Mouse (Mus musculus) lung, embryonic 14.5 days (tissue): ENCODE measurements around the gene Fam222a. TPM values are rescaled to one million over a fixed set of nuclear protein-coding genes. Genes with fewer than 3 reads are reported as not detected.

Experiments used
- ATAC-seq: fragments of 200-750 bp; cut with Nextera tagmentation; 2 replicates; pipeline ENCODE4 v1.8.0; 2017; ENCODE audit warnings: mild to moderate bottlenecking, moderate TSS enrichment, moderate library complexity; ENCODE audit not compliant: insufficient read depth
- DNase-seq: peaks from one replicate; pipeline ENCODE4 v3.0.0-alpha.2; 2015
- H3K27ac ChIP-seq: fragments of 300-500 bp; sonication (generic); 2 replicates; pipeline ENCODE4 v1.5.1; 2014; ENCODE audit warnings: low read depth, mild to moderate bottlenecking, moderate library complexity
- H3K27me3 ChIP-seq: fragments of 300-500 bp; sonication (generic); 2 replicates; pipeline ENCODE4 v1.6.1; 2014; ENCODE audit warnings: low read length, control low read depth; ENCODE audit not compliant: insufficient read depth
- H3K36me3 ChIP-seq: fragments of 300-500 bp; sonication (generic); 2 replicates; pipeline ENCODE4 v1.6.1; 2014; ENCODE audit warnings: control low read depth; ENCODE audit not compliant: insufficient read depth
- H3K4me1 ChIP-seq: fragments of 300-500 bp; sonication (generic); 2 replicates; pipeline ENCODE4 v1.6.1; 2014; ENCODE audit warnings: antibody characterized with exemption, control low read depth; ENCODE audit not compliant: insufficient read depth
- H3K4me2 ChIP-seq: fragments of 300-500 bp; sonication (generic); 2 replicates; pipeline ENCODE4 v1.6.1; 2014; ENCODE audit warnings: mild to moderate bottlenecking
- H3K4me3 ChIP-seq: fragments of 300-500 bp; sonication (generic); 2 replicates; pipeline ENCODE4 v1.5.1; 2014; ENCODE audit warnings: low read depth, low read length
- H3K9ac ChIP-seq: fragments of 300-500 bp; sonication (generic); 2 replicates; pipeline ENCODE4 v1.6.1; 2014
- H3K9me3 ChIP-seq: fragments of 300-500 bp; sonication (generic); 2 replicates; pipeline ENCODE4 v1.6.1; 2016; ENCODE audit warnings: low read depth, low read length, control low read depth
- CTCF ChIP-seq: IDR thresholded peaks from 2 replicates; pipeline ENCODE4 v1.5.1; 2016; ENCODE audit warnings: antibody characterized with exemption, low read depth
- WGBS: fragments of 180-500 bp; shearing (Covaris S2); extraction: QIAGEN DNeasy Blood & Tissue Kit; methylation state at CpG from one replicate; pipeline ENCODE4 v1.1.7; 2014; 5-methylcytosine and 5-hydroxymethylcytosine counted together
- polyA plus RNA-seq: library from polyadenylated mRNA; unstranded; fragments of >200 nt; fragmentation: Nextera tagmentation; extraction: Ambion mirVana; gene quantifications from 2 replicates; pipeline ENCODE4 v1.2.1, GENCODE M21; 2014

Gene Fam222a
- polyA plus RNA-seq, 1 experiment from 2014 or later: 2.3 TPM

- no peak overlapping the region for H3K27ac ChIP-seq
- TF ChIP-seq CTCF: no peak
- no peak overlapping the region for H3K4me3 ChIP-seq
- no peak for DNase-seq
- no peaks in the 10 kb centered on the region for H3K36me3 ChIP-seq
- 41% methylated on average over 2 of the region's 2 CpGs for WGBS
- no peak overlapping the region for H3K4me2 ChIP-seq
- no peaks in the 10 kb centered on the region for H3K27me3 ChIP-seq
- no peak for ATAC-seq
- H3K9ac ChIP-seq: no peak overlapping the region
- H3K4me1 ChIP-seq: peaks cover 65% of the 10 kb centered on the region
- H3K9me3 ChIP-seq: no peaks in the 10 kb centered on the region
These were observed 21.6 kb downstream of the Fam222a start for GRCm38 (mm10) chr5:114589454-114589853.

GRCm38 (mm10) chr5:114590043-114590913 lies 22.5 kb downstream of the Fam222a start:
- Histone ChIP-seq H3K4me3 (no peak overlapping the region), H3K27ac (no peak overlapping the region), H3K36me3 (no peaks in the 10 kb centered on the region), H3K4me1 (peaks cover 62% of the 10 kb centered on the region), H3K9ac (no peak overlapping the region), H3K4me2 (no peak overlapping the region), H3K27me3 (no peaks in the 10 kb centered on the region), H3K9me3 (no peaks in the 10 kb centered on the region)
- ATAC-seq (no peak), DNase-seq (no peak)
- WGBS: 70% methylated on average over 17 of the region's 17 CpGs
- no peak for TF ChIP-seq CTCF

- no peak for TF ChIP-seq CTCF
- Histone ChIP-seq H3K4me2 (peak overlapping the region; percentile 36), H3K9ac (no peak overlapping the region), H3K4me1 (peaks cover 54% of the 10 kb centered on the region), H3K4me3 (0 out of 2 replicates have a peak overlapping the region, but pooled peaks have one; percentile 3), H3K27me3 (no peaks in the 10 kb centered on the region), H3K27ac (no peak overlapping the region), H3K36me3 (no peaks in the 10 kb centered on the region), H3K9me3 (no peaks in the 10 kb centered on the region)
- no peak for ATAC-seq
- WGBS: 9% methylated on average over 15 of the region's 15 CpGs
- peak; percentile 61 for DNase-seq
These were observed 23.3 kb downstream of the Fam222a start for GRCm38 (mm10) chr5:114591151-114591561.

DNA sequence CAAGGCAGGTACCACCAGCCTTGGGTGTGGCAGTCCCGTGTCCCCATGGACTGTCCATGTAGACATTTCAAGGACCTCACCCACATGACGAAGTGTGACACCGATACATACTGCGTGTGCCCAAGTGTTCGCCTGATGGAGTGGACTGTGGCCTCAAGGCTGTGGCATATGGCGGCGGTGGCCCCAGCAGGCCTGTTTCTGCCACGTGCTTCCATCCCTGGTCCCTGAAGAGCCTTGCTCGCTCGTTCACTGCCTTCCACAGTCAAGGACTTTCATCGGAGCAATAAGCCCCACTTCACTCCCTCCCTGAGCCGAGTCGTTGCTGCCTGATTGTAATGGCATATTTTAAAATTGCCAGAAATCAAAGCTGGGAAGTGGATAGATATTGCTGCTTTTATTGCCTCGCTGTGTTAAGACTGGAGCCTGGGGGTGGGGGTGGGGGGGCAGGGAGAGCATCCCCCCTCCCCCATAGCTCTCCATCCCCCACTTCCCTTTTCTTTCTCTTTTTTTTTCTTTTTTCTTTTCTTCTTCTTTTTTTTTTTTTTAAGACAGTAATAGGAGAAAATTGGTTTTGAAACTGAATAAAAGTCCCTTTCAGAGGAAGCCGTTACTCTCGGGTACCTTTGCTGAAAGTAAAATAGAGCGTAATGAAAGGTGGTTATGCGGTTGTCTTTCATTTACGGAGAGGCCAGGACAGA lies 24.8 kb downstream of the Fam222a start:
- Histone ChIP-seq H3K4me3 (no peak overlapping the region), H3K27ac (no peak overlapping the region), H3K27me3 (no peaks in the 10 kb centered on the region), H3K4me1 (peaks cover 64% of the 10 kb centered on the region), H3K4me2 (no peak overlapping the region), H3K9ac (no peak overlapping the region), H3K9me3 (no peaks in the 10 kb centered on the region), H3K36me3 (no peaks in the 10 kb centered on the region)
- no peak for ATAC-seq
- 65% methylated on average over 19 of the region's 19 CpGs for WGBS
- no peak for TF ChIP-seq CTCF
- no peak for DNase-seq

- WGBS: 66% methylated on average over 12 of the region's 12 CpGs
- Histone ChIP-seq H3K27me3 (no peaks in the 10 kb centered on the region), H3K4me2 (no peak overlapping the region), H3K9me3 (no peaks in the 10 kb centered on the region), H3K4me1 (peaks cover 66% of the 10 kb centered on the region), H3K27ac (no peak overlapping the region), H3K4me3 (no peak overlapping the region), H3K9ac (no peak overlapping the region), H3K36me3 (no peaks in the 10 kb centered on the region)
- no peak for TF ChIP-seq CTCF
- ATAC-seq (no peak), DNase-seq (no peak)
These were observed 25.5 kb downstream of the Fam222a start for GRCm38 (mm10) chr5:114593161-114593821.

DNA sequence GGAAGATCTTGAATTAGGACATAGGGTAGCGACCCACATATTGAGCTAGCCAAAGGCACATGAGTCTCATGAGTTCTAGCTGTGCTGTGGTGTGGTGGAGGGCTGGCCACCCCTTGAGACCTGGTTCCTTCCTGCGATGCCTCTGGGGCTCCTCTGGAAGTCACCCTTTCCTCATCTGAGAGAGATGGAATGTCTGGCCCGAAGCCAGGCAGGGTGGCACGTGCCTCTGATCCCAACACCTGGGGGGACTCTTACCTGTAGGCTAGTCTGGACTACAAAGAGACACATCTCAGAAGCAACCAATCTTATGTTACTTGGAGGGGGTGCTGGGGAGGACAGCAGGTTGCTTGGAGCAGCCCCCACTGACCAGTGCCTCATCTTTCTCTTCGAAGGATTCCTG lies 26.1 kb downstream of the Fam222a start:
- no peaks in the 10 kb centered on the region for H3K9me3 ChIP-seq
- H3K9ac ChIP-seq: no peak overlapping the region
- no peaks in the 10 kb centered on the region for H3K27me3 ChIP-seq
- H3K4me1 ChIP-seq: peaks cover 61% of the 10 kb centered on the region
- peak overlapping the region; percentile 53 for H3K4me2 ChIP-seq
- peak overlapping the region; percentile 92 for H3K27ac ChIP-seq
- no peak overlapping the region for H3K4me3 ChIP-seq
- peak; percentile 62 for DNase-seq
- no peak for TF ChIP-seq CTCF
- H3K36me3 ChIP-seq: no peaks in the 10 kb centered on the region
- ATAC-seq: no peak
- 52% methylated on average over 5 of the region's 5 CpGs for WGBS

- Histone ChIP-seq H3K36me3 (no peaks in the 10 kb centered on the region), H3K9ac (no peak overlapping the region), H3K27ac (peak overlapping the region; percentile 92), H3K4me1 (peaks cover 54% of the 10 kb centered on the region), H3K4me2 (peak overlapping the region; percentile 53), H3K4me3 (no peak overlapping the region), H3K9me3 (no peaks in the 10 kb centered on the region), H3K27me3 (no peaks in the 10 kb centered on the region)
- ATAC-seq (peak; percentile 81), DNase-seq (peak; percentile 90)
- no peak for TF ChIP-seq CTCF
- 17% methylated on average over 15 of the region's 15 CpGs for WGBS
These were observed 27.0 kb downstream of the Fam222a start for GRCm38 (mm10) chr5:114594741-114595241.
